Mouse (Mus musculus) kidney, postnatal 25 days (tissue): ENCODE measurements around the gene Magel2.

ENCODE experiments used
- DNase-seq, 2 experiments: peaks; one replicate each; pipeline ENCODE4 v3.0.0; 2021; ENCODE audit warnings: mixed read lengths in 2 of 2

The Magel2 gene

DNA sequence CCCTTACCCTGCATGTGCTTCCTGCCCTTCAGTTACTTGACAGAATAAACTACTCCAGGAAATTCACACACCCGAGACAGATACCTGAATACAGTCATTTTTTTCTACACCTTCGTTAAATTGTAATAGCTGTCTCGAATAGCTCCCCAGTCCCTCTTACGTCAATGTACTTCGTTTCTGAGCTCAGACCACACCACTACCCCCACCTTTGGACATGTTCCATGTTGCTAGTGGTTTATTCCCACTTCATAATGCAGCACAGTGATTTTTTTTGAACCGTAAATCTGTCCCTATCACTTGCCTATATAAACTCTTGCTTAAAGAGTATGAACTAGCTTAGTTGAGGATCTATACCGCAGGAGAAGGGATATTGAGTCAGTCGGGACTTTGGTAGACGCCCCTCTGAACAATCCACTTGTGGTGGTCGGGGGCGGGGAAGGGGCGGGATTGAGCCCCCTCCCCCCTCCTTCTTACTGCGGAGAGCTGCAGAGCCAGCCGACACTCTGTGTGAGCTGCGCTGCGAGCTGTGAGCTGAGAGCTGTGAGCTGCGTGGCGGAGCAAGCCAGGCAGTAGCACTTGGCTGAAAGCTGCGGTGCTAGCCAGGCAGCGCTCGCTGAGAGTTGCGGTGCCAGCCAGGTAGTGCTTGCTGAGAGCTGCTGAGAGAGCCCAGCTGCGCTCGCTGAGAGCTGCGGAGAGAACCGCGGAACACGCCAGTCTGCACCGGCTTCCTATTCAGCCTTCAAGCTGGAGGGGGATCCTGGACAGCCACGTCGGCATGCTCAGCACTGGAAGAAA lies at the start of gene Magel2:
TSS of gene Magel2 (plus strand) at position 501 of the 795 bp plus-strand sequence.
- peak in 1 of 2 experiments; percentile 34 for DNase-seq

DNA sequence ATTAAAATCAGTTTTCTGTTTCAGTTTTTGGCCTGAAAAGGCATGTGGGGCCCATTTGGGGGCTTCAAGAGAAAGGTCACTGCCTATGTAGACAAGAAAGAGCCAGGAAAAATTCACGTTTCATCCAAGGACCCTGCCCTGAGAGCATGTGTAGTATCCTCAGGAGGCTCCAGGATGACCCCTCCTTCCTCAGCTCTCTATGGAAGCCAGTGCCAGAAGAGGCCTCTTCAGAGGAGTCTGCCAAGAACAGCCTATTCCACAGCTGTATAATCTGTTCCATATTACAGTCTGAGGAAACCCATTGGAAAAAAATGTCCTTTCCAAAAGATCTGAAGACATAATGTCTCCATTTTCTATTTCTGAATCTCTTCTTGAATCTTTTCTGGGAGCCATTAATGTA lies 31.4 kb upstream of the Magel2 start:
- no peak for DNase-seq

DNA sequence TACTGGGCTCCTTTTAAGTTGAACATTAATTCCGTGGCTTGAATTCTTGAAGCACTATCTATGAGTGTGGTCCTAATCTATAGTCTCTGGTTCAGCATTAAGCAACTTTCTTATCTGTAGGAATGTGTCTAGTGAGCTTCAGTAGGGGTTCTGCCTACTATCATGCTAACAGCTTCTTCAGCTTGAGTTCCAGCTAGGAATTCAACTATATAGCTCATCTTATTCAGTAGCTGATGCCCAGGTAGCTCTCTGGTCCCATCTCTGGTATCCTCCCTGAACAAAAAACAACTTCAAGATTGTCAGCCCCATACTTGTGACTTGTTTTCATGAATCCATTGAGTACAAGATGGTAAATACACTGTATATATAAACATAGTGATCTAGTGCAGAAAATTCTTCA lies 30.5 kb upstream of the Magel2 start, which contains the start of gene Ndn:
TSS of gene Ndn (plus strand) at position 301 of the 400 bp plus-strand sequence.
- no peak for DNase-seq

DNA sequence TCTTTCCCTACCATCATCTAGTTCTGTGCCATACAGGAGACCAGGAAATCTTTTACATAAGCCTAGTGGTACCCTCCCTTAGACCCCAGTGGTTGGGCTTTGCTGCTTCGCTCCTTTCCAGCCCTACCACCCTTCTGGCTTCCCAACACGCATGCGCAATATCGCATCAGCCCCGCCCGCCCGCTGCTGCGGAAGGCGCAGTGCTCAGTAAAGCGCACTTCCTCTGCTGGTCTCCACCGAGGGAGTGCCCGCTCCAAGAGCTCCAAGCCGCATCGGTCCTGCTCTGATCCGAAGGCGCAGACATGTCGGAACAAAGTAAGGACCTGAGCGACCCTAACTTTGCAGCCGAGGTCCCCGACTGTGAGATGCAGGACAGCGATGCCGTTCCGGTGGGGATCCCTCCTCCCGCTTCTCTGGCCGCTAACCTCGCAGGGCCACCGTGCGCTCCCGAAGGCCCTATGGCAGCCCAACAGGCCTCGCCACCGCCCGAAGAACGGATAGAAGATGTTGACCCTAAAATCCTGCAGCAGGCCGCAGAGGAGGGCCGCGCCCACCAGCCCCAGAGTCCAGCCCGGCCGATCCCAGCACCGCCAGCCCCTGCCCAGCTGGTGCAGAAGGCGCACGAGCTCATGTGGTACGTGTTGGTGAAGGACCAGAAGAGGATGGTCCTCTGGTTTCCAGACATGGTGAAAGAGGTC lies 28.6 kb upstream of the Magel2 start:
- DNase-seq = peak; percentile 55 to 59

DNA sequence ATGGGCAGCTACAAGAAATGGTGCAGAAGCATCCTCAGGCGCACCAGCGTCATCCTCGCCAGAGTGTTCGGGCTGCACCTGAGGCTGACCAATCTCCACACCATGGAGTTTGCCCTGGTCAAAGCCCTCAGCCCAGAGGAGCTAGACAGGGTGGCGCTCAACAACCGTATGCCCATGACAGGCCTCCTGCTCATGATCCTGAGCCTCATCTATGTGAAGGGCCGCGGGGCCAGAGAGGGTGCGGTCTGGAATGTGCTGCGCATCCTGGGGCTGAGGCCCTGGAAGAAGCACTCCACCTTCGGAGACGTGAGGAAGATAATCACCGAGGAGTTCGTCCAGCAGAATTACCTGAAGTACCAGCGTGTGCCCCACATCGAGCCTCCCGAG lies 28.0 kb upstream of the Magel2 start:
- DNase-seq = peak in 1 of 2 experiments; percentile 31

DNA sequence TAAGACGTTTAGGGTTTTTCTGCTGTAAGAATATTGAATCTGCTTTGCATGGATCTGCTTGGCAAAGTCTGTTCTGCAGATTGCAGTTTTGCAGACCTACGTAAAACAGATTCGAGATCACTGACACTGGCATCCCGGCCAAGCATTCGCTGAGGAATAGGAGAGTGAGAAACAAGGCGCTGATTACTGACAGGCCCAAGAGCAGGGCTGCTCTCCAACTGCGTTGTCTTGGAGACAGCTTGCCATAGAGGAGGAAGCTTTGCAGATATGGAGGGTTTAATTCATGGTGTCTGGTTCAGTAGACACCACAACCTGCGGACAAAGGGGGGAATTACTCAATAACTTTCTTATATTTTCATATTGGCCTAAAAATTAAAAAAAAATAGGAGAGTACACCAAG lies 25.5 kb upstream of the Magel2 start:
- DNase-seq = no peak

DNA sequence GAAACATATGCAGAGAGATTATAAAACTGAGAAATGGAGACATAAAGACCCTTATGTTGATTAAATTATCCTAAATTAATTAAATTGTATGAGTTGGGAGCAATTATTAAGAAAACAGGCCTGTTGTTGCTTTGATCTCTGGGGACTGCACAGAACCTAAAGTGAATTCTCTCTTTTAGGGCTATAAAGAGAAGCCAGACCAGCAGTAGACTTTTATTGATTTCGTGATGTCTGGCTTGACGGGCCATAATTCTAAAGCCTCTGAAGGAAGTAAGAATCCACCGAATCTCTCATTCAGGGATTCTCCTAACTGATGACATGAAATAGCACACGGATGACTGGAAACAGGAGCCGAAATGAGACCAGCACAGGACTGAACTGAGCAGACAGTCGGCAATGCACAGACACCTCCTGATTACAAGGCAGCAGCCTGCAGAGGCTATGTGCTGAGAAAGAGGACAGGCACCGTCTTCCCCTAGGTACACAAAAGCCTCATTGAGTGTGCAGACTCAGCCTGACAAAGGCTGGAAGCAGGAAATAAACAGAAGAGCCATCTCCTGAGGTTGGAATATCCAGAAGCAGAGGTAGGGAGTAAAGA lies 11.7 kb upstream of the Magel2 start:
- no peak for DNase-seq

DNA sequence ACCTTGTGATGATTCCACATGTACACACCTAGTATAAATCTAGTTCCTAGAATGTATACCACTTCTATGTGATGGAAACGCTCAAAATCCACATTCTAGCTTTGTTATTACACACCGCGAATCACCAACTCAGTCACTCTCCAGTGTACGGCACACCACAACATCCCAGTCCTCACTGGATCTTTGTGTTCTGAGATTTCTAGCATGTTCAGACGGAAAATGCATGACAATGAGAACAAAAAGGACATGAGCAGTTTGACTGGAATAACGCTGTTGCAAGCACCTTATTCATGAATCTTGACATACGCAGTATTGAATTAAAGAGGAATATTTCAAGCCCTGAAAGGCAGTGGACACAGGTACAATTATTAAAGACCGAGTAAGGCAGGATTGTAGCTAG lies 10.1 kb upstream of the Magel2 start:
- DNase-seq = no peak

DNA sequence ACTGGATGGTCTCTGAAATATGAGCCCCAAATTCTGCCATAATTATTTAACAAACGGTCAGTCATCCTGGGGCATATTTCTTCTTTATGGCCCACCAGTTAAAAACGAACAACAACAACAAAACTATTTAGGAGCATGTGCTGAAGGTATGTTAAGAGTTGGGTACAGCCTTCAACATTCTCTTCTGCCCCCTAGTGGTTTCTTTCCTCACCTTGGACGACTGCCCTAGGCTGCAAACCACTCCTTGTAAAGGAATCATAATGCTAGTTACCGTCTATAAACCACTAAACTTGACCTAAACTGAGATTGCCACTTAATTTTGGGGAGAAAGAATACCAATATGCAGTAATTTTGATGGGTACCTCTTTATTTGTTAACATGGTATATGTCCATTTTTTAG lies 1.2 kb upstream of the Magel2 start:
- DNase-seq = no peak

DNA sequence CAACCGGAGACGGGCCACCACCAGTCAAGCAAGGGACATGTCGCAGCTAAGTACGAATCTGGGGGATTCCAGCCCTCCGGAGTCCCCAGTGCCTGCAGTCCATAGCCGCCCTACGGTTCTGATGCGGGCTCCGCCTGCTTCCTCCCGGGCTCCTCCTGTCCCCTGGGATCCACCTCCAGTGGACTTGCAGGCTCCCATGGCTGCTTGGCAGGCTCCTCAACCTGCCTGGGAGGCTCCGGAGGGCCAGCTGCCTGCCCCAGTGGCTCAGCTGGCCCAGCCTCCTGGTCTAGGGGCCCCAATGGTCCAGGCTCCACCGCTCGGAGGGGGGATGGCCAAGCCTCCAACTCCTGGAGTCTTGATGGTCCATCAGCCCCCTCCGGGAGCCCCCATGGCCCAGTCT lies 503 bp downstream of the Magel2 start:
- DNase-seq = peak in 1 of 2 experiments; percentile 34

DNA sequence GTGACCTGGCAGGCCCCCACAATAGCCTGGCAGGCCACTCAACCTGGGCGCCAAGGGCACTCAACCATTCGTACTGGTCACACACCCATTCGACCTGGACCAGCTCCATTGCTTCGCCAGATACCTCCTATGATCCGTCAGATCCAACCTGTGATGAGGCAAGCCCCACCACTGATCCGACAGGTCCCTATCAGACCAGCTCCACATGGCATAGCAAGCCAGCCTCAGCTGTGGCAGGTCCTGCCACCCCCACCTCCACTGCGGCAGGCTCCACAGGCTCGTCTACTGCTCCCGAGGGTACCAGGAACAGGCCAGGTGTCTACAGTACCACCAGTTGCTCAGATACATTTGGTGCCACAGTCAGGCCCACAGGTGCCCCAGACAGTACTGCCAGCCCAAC lies 1.7 kb downstream of the Magel2 start:
- no peak for DNase-seq

DNA sequence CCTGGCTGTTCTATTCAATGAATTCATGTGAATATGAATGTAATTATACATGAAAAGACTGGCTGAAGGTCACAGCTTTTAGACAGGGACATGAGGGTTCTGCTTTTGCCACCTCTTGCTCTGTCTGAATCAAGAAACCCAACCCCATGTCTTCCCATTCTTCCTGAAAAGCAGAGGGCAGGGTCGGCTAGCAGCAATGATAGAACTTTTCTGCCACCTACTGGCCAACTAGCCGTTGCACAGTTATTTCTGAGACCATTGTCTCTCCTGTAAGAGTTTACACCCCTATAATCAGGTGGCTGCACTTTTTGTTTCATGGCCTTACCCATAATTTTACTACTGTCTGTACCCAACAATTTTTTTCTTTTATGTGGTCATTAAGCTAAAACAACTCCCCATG lies 5.6 kb downstream of the Magel2 start:
- peak in 1 of 2 experiments; percentile 13 for DNase-seq

DNA sequence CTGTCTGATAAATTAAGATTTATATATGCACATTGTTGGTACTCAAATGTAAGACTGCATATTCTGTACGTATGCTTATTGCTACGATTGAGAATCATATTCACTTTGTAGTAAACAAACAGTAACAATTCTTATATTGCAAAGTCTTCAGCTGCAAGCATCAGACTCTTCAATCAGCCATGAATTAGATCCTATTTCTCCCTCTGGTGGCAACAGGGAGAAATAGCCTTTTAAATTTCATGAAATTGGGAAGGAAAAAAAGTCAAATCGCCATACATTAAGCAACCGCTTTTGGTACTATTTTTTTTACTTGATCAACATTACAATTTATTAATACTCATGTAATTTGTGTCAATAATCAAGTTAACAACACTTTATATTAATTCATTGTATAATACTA lies 11.5 kb downstream of the Magel2 start:
- no peak for DNase-seq

DNA sequence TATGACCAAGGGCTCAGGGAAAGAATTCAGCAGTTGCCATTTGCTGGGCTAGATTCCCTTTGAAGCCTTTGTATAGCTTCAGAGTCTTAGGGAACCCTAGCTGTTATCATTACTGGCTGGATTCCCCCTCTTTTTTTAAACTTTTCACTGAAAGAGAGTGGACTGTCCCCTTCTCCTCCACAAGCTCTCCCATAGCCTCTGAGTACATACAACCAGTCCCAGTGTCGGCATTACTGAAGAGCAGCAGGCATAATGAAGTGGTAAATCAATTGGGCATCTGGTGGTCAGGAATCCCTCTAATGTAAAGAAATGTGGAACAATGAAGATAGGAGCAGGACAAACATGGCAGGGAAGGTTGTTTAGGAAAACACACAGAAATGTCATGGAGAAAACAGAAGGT lies 15.4 kb downstream of the Magel2 start:
- DNase-seq = no peak

DNA sequence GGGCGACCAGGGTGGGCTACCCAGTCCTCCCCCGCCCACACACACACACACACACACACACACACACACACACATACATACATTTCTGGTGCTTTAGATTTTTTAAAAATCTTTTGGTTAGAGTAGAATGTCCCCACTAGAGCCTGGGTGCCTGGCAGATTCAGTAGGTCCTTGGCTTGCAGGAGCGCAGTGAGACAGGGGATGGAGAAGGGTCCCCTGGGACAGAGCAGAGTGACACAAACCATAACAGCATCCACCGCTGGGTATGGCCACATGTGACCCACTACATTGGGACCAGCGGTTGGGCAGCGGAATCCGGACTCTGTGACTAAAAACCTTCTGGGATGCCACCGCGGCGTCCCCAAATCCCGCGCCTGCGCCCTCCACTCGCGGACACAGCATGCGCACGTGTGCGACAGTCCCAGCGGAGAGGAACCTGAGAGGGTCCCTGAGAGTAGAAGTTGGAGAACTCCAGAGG lies 29.8 kb downstream of the Magel2 start:
- peak in 1 of 2 experiments; percentile 30 for DNase-seq

DNA sequence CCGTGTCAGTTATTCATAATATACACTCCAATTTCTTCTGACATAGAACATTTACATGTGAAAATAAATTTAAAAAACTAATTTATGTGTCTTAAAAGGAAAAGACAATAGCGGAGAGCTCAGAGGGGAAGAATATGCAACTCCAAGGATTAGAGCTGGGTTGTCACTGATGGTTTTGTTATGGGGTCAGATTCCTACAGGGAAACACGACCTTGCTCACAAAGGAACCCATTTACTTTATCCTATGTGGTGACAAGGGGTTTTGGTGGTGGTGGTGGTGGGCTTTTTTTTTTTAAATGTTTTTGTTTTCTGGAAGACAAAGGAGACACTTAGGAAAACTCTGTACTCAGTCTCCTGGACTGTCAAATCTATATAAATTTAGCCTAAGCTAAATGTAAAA lies 31.0 kb downstream of the Magel2 start:
- DNase-seq = no peak

DNA sequence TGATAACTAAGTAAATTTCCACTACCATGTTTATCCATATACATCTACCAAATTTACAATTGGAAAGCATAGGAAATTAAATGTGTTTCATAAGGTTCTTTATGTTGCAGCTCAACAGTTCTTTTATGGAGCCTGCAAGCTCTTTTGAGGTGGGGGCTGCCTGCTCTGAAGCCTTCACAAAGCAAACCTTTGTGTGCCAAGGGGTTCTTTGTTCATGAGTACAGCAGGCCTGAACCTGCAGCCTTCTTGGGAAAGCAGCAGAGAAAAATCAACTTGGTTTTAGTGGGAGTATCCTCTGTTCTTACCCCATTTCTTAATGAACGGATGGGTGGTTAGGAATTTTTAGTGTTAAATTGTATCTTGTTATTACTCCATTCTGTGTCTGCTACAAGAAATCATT lies 38.4 kb downstream of the Magel2 start:
- DNase-seq = no peak

DNA sequence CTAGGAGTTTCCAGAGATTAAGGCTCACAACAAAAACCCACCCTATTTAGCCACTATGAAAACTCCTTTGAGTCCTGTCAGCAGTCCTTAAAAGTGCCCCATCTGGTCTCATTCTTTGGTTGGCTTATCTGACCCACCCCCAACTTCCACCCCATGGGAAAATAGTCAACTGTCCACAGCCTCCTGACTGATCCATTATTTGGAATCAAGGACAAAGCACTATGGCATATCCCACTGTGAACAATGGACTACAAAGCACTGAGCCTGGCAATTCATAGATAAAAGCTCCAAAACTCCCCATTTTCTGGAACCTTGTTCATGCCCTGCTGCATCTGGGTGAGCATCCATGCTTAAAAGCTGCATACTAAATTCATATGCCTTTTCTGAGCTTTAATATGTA lies 39.4 kb downstream of the Magel2 start:
- DNase-seq = no peak

DNA sequence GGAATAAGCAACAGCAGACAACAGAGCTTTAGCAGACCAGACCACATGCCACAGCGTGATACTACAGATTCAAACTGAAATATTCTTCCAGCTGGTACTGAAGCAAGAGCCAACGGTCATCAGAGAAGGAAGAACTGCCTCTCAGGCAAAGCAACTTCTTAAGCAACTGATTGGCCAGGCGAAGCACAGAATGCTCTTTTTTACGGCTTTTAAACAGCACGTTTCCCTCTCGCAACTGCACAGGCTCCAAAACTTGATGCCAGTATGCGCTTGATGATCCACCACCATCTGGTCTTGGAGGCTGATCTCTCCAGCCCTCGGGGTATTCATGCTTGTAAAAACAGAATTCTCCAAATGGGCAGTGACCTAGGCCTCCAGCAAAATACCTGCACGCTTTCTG lies 41.5 kb downstream of the Magel2 start:
- no peak for DNase-seq

DNA sequence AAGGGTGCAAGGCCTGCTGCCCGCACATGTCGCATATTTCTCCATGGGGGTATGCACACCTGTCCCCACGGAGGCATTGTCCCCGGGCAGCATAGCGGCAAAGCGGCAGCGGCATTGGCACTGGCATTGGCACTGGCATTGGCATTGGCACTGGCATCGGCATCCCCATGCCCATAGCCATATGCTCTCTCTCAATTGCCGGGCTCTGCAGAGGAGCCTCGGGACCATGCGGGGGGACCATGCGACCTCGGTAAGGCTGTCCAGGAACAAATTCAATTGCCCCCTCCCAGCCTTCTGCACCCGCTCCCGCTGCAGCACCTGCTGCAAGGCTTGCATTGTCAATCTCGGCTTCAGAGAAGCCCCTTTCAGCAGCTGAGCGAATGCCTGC lies 42.3 kb downstream of the Magel2 start:
- peak in 1 of 2 experiments; percentile 33 for DNase-seq

DNA sequence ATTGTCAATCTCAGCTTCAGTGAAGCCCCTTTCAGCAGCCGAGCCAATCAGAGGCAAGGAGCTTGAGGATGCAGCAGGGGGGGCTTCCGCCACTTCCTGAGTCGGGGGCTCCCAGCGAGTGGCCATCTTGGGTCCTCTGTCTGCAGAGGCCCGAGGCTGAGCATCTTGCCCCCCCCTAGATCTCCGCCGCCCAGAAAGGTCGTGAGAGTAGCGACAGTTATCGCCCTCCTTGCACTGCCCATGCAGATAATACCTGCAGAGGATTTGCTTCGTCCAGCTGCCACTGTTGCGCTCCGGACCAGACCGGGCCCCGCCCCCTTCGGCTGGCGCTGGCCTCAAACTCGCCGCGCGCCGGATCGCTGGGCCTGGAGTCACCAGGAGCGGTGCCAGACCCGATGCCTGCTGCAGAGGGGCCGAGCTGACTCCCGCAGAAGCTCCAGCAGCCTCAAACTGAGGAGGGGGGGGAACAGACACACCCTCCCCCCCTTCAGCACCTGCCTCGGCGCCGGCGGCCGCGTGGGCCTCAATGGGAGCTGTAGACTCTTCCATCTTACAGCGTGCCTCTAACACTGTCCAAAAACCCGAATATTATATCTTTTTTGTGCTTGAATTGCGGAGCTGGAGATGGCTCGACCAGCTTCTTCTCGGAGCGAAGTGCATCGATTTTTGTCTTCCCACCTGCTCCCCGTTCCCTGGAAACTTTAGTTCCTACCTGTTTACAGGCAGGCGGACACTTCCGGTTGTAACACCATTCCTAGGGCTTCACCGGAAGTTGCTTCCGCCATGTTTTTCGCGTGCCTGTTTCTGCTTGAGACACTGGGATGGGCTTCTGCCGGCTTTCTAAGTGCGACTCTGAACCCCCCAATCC lies 42.9 kb downstream of the Magel2 start, which contains the start of gene Mkrn3:
TSS of gene Mkrn3 (minus strand) at position 647 of the 868 bp plus-strand sequence.
- peak; percentile 86 to 88 for DNase-seq

DNA sequence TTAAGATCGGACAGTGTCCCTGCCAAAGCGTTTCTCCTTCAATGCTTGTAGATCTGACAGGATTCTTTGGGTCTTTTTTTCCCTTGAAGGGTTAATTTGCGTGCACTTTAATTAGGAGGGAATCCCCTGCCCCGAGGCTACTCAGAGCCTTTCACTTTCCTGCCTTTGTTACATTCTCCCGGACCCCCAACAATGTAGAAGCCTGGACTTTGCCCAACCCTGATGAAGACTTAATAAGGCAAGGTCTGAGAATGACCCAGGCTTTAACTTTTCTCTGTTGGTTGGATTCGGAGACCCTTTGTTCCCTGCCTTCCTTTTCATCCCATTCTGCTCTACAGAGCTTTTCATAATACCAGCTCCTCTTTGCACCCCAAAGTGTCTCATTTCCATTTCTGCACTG lies 43.8 kb downstream of the Magel2 start:
- DNase-seq = no peak

DNA sequence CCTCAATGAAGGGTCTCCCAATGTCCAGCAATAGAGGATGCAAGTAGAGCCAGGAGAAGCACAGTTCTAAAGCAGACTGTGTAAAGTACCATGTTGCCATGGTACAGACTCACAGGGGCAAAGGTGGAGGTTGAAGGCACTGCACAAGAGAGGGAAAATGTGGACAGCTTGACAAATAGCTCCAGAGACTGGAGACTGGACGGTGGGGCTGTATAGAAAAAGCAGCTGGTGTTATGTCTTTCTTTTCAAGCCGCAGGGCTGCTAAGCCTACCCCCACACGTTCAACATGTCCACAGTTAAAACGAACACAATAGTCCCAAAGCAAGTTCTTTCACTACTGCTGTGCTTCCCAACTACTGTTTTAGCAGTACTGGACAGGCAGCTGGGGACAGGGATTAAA lies 46.4 kb downstream of the Magel2 start:
- no peak for DNase-seq
